Mouse (Mus musculus): ENCODE measurements at regions not wholly inside any gene's neighbourhood (a gene's known extent, or its start where the extent isn't known, plus 50 kb on each side); places are given as distances from the start of the nearest gene placed in this dataset.

- TF ChIP-seq POLR2A (IDR thresholded peaks at IDR 0.05; ENCODE audit: control insufficient read depth, low read depth, low read length) (no peak), CTCF (IDR thresholded peaks at IDR 0.05; ENCODE audit: control insufficient read depth, insufficient read depth, insufficient replicate concordance, low read depth, low read length) (no peak)
These were observed 197.5 kb upstream of the Msx2 start for GRCm38 (mm10) chr13:53670361-53670760.
